Mouse (Mus musculus): ENCODE data around the gene Olfr1111. TPM values are rescaled to one million over a fixed set of nuclear protein-coding genes. Genes with fewer than 3 reads are reported as not detected.

The Olfr1111 gene
- polyA plus RNA-seq (2014; fragmentation: Illumina TruSeq; extraction: RNeasy Lipid Tissue Mini Kit (QIAGEN cat#74804); ENCODE audit: low read depth, low replicate concordance), result not detected

DNA sequence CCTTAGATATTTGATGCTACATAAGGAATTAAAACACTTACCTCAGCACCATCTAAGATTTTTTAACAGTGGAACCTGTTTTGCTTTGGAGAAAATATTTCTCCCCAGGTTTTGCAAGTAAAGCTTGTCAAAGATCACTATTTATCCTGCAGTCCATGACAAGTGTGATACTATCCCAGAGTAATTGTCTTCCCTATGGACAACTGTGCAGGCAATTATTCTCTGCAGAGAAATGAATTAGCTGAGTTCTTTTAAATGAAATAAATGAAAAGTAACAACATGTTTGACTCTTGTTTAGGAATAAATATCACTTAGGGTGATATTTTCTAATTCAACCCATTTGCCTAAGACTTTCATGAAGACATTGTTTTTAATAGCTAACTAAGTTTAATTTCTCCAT, at the start of gene Olfr1111:
Gene Olfr1111, minus strand, starts transcription at position 101 of the 400 bp plus-strand sequence.

DNA sequence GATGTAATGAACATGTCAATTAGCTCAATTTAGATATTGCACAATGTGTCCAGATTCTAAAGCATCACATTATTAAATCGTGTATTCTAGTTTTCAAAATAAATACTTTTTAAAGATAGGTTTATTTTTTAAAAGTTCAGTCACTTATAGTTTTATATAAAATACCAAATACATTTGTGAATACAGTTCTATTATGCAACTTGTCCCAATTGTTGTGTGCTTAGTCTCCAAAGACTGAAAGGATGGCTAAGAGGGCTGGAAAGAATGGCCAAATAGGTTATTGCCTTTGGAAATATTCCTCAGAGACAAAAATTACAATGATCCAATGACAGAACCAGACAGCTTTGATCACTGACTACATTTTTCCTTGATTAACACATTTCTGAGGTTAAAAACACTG, 35.1 kb upstream of the Olfr1111 start, which contains the start of gene Olfr1112:
Gene Olfr1112, plus strand, starts transcription at position 301 of the 400 bp plus-strand sequence.

DNA sequence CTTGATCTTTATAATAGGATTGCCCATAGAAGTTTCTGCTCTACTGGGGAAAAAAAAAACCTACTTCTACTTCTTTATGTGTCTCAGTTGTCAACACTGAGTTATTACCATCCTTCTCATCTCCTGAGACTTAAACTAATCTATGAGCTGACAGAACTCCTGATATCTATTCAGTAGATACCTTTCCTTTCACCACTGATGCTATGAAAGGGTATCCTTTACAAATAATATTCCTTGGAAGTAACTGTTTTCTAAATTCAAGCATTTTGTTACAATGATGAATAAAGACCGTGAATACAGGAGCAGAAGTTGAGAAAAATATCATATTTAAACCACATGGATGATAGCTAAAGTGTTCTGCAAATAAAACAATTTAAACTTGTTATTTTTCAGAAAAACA, 12.2 kb downstream of the Olfr1111 start, which contains the start of gene Olfr1110:
Gene Olfr1110, minus strand, starts transcription at position 101 of the 400 bp plus-strand sequence.

DNA sequence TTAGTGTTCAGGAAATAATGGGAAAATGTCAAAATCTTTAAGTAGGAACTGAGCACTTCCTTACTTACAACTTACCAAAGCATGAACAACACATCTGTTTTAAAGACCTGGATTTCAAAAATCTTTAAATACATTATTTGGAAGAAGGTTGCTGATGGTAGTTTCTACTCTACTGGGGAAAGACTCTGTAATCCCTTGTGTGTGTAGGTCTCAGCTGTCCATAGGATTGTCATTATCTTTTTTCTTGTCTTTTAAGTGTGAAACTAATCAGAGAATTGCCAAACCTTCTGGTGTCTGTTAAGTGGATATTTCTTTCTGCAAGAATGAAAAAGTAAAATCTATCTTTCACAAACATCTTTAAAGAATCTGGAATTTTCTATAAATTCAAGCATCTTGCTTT, 38.0 kb downstream of the Olfr1111 start, which contains the start of gene Olfr259:
Gene Olfr259, minus strand, starts transcription at position 101 of the 400 bp plus-strand sequence.

Other genes with a start within 250 kb of the Olfr1111 start
- not detected for gene Olfr1098, start 228.1 kb downstream of the Olfr1111 start, polyA plus RNA-seq (2014; fragmentation: Illumina TruSeq; extraction: RNeasy Lipid Tissue Mini Kit (QIAGEN cat#74804); ENCODE audit: low read depth, low replicate concordance)
- not detected for gene Olfr1099, start 191.9 kb downstream of the Olfr1111 start, polyA plus RNA-seq (2014; fragmentation: Illumina TruSeq; extraction: RNeasy Lipid Tissue Mini Kit (QIAGEN cat#74804); ENCODE audit: low read depth, low replicate concordance)
- gene Olfr1100, start 172.7 kb downstream of the Olfr1111 start, polyA plus RNA-seq (2014; fragmentation: Illumina TruSeq; extraction: RNeasy Lipid Tissue Mini Kit (QIAGEN cat#74804); ENCODE audit: low read depth, low replicate concordance), result not detected
- not detected for gene Olfr1101, start 161.4 kb downstream of the Olfr1111 start, polyA plus RNA-seq (2014; fragmentation: Illumina TruSeq; extraction: RNeasy Lipid Tissue Mini Kit (QIAGEN cat#74804); ENCODE audit: low read depth, low replicate concordance)
- gene Olfr1102, start 154.2 kb downstream of the Olfr1111 start, polyA plus RNA-seq (2014; fragmentation: Illumina TruSeq; extraction: RNeasy Lipid Tissue Mini Kit (QIAGEN cat#74804); ENCODE audit: low read depth, low replicate concordance), result not detected
- gene Olfr1104, start 125.5 kb downstream of the Olfr1111 start, polyA plus RNA-seq (2014; fragmentation: Illumina TruSeq; extraction: RNeasy Lipid Tissue Mini Kit (QIAGEN cat#74804); ENCODE audit: low read depth, low replicate concordance), result not detected
- gene Olfr1105, start 116.1 kb downstream of the Olfr1111 start, polyA plus RNA-seq (2014; fragmentation: Illumina TruSeq; extraction: RNeasy Lipid Tissue Mini Kit (QIAGEN cat#74804); ENCODE audit: low read depth, low replicate concordance), result not detected
- gene Olfr1106, start 100.4 kb downstream of the Olfr1111 start, polyA plus RNA-seq (2014; fragmentation: Illumina TruSeq; extraction: RNeasy Lipid Tissue Mini Kit (QIAGEN cat#74804); ENCODE audit: low read depth, low replicate concordance), result not detected
- not detected for gene Olfr1107, start 76.8 kb downstream of the Olfr1111 start, polyA plus RNA-seq (2014; fragmentation: Illumina TruSeq; extraction: RNeasy Lipid Tissue Mini Kit (QIAGEN cat#74804); ENCODE audit: low read depth, low replicate concordance)
- gene Olfr1109, start 56.6 kb downstream of the Olfr1111 start, polyA plus RNA-seq (2014; fragmentation: Illumina TruSeq; extraction: RNeasy Lipid Tissue Mini Kit (QIAGEN cat#74804); ENCODE audit: low read depth, low replicate concordance), result not detected
- not detected for gene Olfr259, start 38.1 kb downstream of the Olfr1111 start, polyA plus RNA-seq (2014; fragmentation: Illumina TruSeq; extraction: RNeasy Lipid Tissue Mini Kit (QIAGEN cat#74804); ENCODE audit: low read depth, low replicate concordance)
- gene Olfr1110, start 12.3 kb downstream of the Olfr1111 start, polyA plus RNA-seq (2014; fragmentation: Illumina TruSeq; extraction: RNeasy Lipid Tissue Mini Kit (QIAGEN cat#74804); ENCODE audit: low read depth, low replicate concordance), result not detected
- gene Olfr1112, start 35.2 kb upstream of the Olfr1111 start, polyA plus RNA-seq (2014; fragmentation: Illumina TruSeq; extraction: RNeasy Lipid Tissue Mini Kit (QIAGEN cat#74804); ENCODE audit: low read depth, low replicate concordance), result not detected
- gene Olfr1113, start 56.3 kb upstream of the Olfr1111 start, polyA plus RNA-seq (2014; fragmentation: Illumina TruSeq; extraction: RNeasy Lipid Tissue Mini Kit (QIAGEN cat#74804); ENCODE audit: low read depth, low replicate concordance), result not detected
- gene Olfr1115, start 95.4 kb upstream of the Olfr1111 start, polyA plus RNA-seq (2014; fragmentation: Illumina TruSeq; extraction: RNeasy Lipid Tissue Mini Kit (QIAGEN cat#74804); ENCODE audit: low read depth, low replicate concordance), result not detected
- not detected for gene Olfr1116, start 114.9 kb upstream of the Olfr1111 start, polyA plus RNA-seq (2014; fragmentation: Illumina TruSeq; extraction: RNeasy Lipid Tissue Mini Kit (QIAGEN cat#74804); ENCODE audit: low read depth, low replicate concordance)
- not detected for gene Olfr1118, start 155.0 kb upstream of the Olfr1111 start, polyA plus RNA-seq (2014; fragmentation: Illumina TruSeq; extraction: RNeasy Lipid Tissue Mini Kit (QIAGEN cat#74804); ENCODE audit: low read depth, low replicate concordance)
- gene Olfr1120, start 202.2 kb upstream of the Olfr1111 start, polyA plus RNA-seq (2014; fragmentation: Illumina TruSeq; extraction: RNeasy Lipid Tissue Mini Kit (QIAGEN cat#74804); ENCODE audit: low read depth, low replicate concordance), result not detected
- not detected for gene Olfr1121, start 217.3 kb upstream of the Olfr1111 start, polyA plus RNA-seq (2014; fragmentation: Illumina TruSeq; extraction: RNeasy Lipid Tissue Mini Kit (QIAGEN cat#74804); ENCODE audit: low read depth, low replicate concordance)
- not detected for gene Olfr1122, start 233.2 kb upstream of the Olfr1111 start, polyA plus RNA-seq (2014; fragmentation: Illumina TruSeq; extraction: RNeasy Lipid Tissue Mini Kit (QIAGEN cat#74804); ENCODE audit: low read depth, low replicate concordance)